Mouse (Mus musculus) E14TG2a.4 (cell line): ENCODE data around the gene Med10.

ENCODE experiments used
- CTCF ChIP-seq: conservative IDR thresholded peaks from 2 replicates; pipeline ENCODE4 v1.5.1; 2014; ENCODE audit warnings: low read length
- NANOG ChIP-seq: IDR thresholded peaks from 2 replicates; pipeline ENCODE4 v1.6.1; 2014; ENCODE audit warnings: borderline replicate concordance, low read length, mixed read lengths
- POU5F1 ChIP-seq: IDR thresholded peaks from 2 replicates; pipeline ENCODE4 v1.6.1; 2014; ENCODE audit warnings: low read length, borderline replicate concordance

- TF ChIP-seq CTCF, result no peak
- no peak for TF ChIP-seq POU5F1
- TF ChIP-seq NANOG, result no peak
These were observed 8.9 kb downstream of the Med10 start for GRCm38 (mm10) chr13:69810936-69811680.
